Mouse (Mus musculus) embryo, embryonic 11 days (tissue): ENCODE data around the gene Pitpnm3.

Experiments used
- DNase-seq: peaks from one replicate; pipeline ENCODE4 v3.0.0-alpha.2; 2015

Pitpnm3 gene

DNA sequence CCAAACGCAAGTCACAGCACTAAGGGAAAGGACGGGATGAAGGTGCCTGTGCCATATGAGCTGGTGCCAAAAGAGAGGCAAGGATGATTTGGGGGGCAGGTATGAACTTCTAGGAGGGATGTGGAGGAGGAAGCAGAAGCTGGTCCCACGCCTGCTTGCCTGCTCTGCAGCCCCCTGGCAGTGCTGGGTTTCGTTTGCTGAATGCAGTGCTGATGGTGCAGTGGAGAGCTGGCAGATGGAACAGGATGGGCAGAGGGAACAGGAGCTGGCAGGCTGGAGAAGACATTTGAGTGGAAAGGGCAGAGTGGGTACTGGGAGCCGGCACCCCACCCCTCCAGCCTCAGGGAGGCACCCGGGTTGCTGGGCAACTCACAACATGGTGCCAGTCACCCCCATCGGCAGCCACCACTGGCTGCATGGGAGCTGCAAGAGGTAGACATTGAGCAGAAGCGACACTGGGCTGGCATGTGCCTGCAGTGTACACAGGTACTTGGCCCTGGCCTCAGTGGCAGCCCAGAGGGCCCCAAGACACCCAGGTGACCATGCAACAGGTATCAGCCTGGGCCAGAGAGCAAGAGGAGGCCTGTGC is 86.3 kb downstream of the Pitpnm3 start:
- DNase-seq = no peak

- no peak for DNase-seq
Measured at GRCm38 (mm10) chr11:72048730-72049129, 86.8 kb downstream of the Pitpnm3 start.

DNA sequence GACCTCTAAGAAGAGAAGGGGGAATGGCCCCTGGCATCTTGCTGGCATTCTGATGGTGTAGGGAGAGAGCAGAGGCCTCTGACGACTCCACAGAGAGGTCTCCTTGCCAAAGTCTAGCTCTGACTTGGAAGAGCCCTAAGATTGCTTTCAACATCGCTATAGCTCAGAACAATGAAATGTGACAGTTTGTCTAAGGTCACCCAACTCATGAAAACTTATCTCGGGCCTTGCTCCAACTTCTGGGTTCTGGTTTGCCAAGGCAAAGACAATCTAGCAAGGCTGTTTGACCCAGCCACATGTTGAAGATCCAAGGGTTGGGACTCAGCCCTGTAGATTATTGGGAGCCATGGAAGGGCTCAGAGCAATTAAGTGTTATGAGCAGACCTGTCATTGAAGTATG is 91.3 kb downstream of the Pitpnm3 start:
- no peak for DNase-seq

DNA sequence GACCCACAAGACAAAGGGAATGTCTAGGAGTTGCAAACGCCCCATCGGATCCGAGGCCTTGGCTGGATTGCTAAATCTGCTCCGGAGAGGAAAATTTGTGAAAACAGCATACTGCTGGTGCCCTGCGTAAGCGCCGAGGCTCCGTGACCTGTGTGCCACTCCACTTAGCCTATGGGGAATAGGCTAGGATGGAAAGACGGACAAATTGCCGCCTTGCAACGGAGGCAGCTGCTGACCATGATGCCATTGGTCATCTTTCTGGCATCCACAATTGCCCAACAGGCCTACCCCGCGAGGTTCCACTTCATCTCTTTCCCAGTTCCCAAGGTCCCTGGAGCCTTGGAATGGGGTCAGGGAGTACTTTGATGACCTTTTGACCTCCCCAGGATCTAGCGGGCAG is 92.9 kb downstream of the Pitpnm3 start:
- no peak for DNase-seq

DNA sequence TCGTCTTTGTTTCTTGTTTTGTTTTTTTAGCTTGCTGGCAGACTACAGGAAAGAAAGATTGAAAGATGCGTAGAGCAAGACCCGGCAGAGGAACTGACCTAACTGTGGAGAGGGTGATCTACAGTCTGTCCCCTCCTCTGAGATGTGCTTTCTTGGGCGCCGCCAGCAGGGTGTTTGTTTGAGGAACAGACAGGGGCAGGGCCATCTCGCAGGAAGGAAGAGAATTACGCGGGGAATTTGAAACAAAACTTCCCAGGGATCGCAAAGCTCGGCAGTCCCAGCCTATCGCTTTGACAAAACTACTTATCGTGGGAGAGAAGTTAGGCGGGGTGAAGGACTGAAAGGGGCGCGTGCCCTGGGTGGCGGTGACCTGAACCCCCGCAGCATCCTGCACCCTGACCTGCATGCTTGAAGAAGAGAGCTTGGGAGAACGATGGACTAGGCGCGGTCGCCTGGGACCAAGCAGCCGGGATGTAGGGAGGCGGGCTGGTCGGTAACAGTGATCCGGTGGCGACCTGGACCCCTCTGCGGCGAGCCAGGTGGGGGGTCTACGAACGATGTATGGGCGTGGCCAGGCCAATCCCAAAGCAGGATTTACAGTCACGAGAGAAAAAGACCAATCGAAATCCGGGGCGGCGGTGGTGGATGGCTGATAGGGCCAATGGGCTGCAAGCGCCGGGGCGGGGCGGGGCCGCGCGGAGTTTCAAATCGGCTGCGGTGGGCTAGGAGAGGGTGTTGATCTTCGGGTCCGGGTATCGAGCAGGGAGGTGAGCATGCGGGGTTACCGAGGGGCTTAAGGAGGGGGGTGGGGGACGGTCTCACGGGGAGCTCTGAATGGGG is 93.6 kb downstream of the Pitpnm3 start, which contains the start of gene Pimreg:
TSS of gene Pimreg (plus strand) at position 265 of the 840 bp plus-strand sequence.
- peak; percentile 96 for DNase-seq

DNA sequence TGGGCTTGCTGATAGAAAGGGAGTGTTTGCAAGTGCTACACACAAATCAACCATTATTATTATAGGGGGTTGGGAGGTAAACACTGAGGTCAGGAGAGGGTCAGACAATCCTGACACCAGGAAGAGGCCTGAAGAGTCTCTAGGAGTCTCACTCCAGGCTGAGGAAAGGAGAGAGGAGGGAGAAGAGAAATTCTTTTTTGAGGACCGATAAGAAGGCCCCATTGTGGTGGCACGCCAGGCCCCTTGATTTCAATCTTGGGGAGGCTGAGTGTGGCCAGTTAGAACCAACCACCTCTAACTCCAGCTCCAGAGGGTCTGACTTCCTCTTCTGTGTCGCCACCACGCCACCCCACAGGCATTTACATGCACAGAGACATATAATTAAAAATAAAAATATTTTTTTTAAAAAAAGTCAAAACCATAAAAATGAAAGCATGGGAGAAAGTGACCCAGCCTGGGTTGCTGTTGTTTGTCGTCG is 94.2 kb downstream of the Pitpnm3 start:
- DNase-seq = no peak

GRCm38 (mm10) chr11:72039599-72040386 is 95.8 kb downstream of the Pitpnm3 start:
- DNase-seq = peak; percentile 46

- peak; percentile 88 for DNase-seq
Measured at GRCm38 (mm10) chr11:72037996-72038395, 97.6 kb downstream of the Pitpnm3 start.

DNA sequence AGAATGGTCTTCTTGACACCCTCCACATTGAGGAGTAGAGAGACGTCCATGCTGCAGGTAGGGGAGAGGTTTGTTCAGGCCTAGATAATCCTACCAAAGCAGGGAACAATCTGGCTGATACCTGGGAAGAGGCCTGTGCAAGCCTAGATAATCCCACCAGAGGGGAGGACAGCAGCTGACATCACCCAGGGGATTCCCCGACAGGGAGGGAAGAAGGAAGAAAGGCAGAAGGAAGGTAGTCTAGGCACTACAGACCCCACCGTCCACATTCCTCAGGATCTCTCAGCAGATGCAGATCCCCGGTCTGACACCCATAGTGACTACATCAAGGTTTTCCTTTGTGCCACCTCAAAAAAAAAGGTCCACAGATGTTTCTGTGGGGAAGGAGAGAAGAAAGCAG is 98.2 kb downstream of the Pitpnm3 start, which contains the start of gene Aipl1:
TSS of gene Aipl1 (minus strand) at position 101 of the 400 bp plus-strand sequence.
- no peak for DNase-seq

DNA sequence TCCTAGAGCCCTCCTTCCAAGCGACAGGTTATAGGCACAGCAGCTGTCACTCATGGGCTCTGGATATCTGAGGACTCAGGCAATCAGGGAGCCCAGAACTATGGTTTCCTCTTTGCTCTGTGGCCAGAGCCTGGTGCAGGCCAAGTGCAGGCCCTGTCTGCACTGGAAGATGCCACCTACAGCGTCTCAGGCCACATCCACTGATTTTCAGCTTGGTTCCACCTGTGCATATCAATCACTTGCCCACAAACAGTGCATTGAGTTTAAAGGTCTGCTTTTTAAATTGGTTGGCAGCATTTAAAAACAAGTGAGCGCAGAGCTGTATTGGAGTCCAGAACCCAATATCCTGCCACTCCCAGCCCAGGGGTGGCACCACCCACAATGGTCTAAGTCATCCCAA is 103.0 kb downstream of the Pitpnm3 start:
- DNase-seq = no peak

DNA sequence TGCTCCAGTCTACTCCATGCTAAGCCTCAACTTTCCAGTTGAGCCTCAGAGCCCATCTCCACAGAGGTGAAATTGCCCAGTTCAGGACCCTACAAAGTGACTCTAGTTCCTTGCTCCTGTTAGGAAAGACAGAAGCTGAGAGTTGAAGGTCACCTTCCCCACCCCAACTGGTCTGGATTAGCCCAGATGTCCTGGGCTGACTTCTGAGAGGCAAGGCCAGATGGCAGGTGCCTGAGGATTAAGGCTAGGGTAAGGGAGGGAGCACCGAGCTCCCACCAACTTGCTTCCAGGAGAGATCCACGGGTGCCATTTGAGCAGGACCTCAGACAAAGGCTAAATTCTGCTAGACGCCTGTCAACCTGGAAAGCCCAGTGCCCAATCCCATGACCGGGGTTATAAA is 103.5 kb downstream of the Pitpnm3 start:
- no peak for DNase-seq

- DNase-seq = no peak
Measured at GRCm38 (mm10) chr11:72031353-72031752, 104.2 kb downstream of the Pitpnm3 start.

GRCm38 (mm10) chr11:72029143-72029542 is 106.4 kb downstream of the Pitpnm3 start:
- DNase-seq = peak; percentile 78

GRCm38 (mm10) chr11:72027836-72028235 is 107.7 kb downstream of the Pitpnm3 start:
- no peak for DNase-seq

- DNase-seq = no peak
Measured at GRCm38 (mm10) chr11:72026516-72026915, 109.1 kb downstream of the Pitpnm3 start.

DNA sequence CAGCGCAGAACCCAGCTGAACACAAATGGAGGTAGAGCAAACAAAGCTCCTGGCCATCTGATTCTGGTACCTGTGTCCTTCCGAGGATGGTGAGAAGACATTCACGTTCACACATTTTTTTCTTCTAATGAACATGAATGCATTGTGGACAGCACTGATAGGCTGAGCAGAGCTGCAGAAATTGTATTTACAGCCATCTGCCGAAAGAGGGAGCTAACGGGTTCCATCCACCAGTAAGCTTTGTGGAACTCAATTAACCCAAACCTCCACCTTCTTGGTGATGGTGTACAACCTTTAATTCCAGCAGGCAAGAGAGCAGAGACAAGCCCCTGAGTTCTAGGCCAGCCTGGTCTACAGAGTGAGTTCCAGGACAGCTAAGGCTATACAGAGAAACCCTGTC is 109.7 kb downstream of the Pitpnm3 start:
- peak; percentile 40 for DNase-seq

DNA sequence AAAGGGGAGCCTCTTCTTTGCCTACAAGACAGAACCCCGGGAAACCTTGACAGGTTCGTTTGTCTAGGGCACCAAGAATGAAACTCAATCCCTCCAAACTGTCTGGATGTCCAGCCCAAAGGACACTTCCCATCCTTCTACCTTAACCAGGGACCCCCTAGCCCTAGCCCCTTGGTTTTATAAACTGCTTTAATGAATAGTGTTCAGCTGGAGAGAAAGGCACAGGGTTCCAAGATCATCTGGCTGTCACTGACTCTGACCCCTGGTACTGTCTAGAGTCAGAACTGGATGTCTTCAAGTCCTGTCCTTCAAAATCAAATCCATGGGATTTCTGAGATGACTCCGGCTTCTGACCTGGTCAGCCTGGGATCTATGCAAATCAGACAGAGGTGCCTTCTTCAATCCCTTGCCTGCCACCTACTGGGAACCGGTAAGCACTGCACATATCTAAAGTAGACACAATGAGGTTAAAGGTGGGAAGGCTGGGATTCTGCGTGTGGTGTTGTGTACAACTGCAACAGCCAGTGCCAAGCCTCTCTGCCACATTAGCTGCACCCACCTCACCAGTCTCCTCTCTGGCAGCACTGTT is 111.3 kb downstream of the Pitpnm3 start:
- peak; percentile 85 for DNase-seq

DNA sequence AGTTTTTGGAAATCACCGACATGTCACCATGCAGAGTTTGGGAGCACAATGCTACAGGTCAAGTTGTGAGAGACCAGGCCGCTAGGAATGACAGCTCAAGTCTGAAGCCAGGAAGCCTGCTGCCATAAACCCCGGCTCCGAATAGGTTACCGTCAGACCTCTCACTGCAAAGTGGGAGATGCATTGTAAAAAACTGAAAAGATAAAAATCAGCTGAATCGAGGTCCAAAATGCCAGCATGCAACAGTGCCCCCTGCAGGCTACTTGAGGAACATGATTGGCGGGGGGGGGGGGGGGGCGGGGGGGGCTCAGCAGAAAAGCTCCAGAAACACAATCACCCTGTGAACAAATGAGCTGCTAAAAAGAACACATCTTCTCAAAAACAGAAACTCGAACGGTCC is 112.0 kb downstream of the Pitpnm3 start:
- DNase-seq = peak; percentile 31

- DNase-seq = no peak
Measured at GRCm38 (mm10) chr11:72022827-72023226, 112.8 kb downstream of the Pitpnm3 start.

DNA sequence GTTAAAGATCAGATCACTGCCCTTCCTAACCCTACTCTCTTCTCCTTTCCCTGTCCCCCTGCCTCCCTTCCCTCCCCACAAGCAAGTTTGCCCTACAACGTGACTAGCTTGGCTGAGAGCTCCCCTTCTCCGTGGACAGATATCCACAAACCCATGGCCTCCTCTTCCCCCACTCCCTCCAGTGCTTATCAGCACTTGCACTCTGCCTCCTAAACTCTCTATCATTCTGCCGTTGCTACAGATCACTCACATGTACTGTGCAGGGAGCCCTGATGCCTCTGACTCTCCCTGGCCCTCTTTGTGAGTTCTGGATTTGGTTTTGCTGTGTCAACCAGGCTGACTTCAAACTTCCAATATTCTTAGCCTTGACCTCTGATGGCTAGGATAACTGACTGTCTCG is 114.6 kb downstream of the Pitpnm3 start:
- no peak for DNase-seq

DNA sequence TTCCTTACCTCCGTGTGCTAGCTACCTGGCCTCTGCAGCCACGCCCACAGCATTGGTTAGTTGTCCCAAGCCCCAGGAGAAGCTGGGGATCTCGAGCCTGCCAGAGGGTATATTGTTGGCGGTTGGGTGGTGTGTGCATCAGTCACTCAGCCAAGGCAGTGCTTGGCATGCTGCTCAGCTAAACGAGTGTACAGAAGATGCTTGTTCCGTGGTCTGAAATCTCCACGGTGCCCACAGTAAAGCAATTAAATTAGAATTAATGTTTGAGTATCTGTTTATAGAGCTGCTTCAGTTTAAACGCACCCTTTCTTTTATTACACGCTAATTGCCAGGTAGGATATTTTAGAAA is 118.4 kb downstream of the Pitpnm3 start:
- DNase-seq = no peak

DNA sequence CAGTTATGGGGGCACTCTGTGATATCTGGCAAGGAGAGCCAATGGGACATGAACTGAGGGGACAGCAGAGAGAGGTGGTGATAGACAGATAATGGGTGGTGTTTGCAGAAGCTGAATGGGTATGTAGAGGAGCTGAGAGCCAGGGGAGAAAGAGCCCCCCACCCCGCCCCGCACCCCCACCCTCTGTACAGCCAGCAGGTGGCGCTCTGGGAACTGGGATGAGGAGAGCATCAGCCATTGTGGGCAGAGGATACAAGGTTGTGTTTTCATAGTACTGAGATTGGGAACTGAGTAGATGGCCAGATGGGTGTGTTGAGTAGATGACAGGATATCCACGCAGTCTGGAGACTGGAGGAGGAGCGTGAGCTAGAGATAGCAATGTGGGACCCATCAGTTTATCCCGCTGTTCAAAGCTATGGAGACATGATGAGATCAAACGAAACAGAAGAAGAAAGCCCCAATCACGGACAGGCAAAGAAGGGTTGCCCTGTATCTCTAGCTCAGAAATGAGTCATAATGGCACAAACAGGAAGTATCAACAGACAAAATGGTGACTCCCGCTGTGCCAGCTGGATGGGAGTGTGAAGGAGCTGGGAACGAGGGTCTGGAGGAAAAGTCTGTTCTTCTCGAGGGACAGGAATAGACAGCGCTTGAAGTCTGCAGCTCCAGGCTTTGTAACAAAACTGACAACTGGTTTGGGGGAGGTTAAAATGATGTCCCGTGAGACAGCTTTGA is 118.9 kb downstream of the Pitpnm3 start:
- no peak for DNase-seq
